Mouse (Mus musculus) forebrain, postnatal 0 days (tissue): ENCODE results near the gene Cacng7. TPM values are rescaled to one million over a fixed set of nuclear protein-coding genes. Genes with fewer than 3 reads are reported as not detected.

ENCODE experiments used
- ATAC-seq: fragments of 200-750 bp; cut with Nextera tagmentation; 2 replicates; pipeline ENCODE4 v1.8.0; 2017; ENCODE audit warnings: mild to moderate bottlenecking, moderate library complexity
- DNase-seq: peaks from one replicate; pipeline ENCODE4 v3.0.0-alpha.2; 2015
- H3K27ac ChIP-seq: fragments of 300-500 bp; sonication (generic); 2 replicates; pipeline ENCODE4 v1.5.1; 2014; ENCODE audit warnings: low read depth, mild to moderate bottlenecking, antibody characterized with exemption, low read length, moderate library complexity, mixed read lengths
- H3K27me3 ChIP-seq: fragments of 300-500 bp; sonication (generic); 2 replicates; pipeline ENCODE4 v1.6.1; 2014; ENCODE audit warnings: mild to moderate bottlenecking, low read length, mixed read lengths; ENCODE audit not compliant: insufficient read depth
- H3K36me3 ChIP-seq: fragments of 300-500 bp; sonication (generic); 2 replicates; pipeline ENCODE4 v1.6.1; 2014; ENCODE audit warnings: mild to moderate bottlenecking, moderate library complexity; ENCODE audit not compliant: insufficient read depth
- H3K4me1 ChIP-seq: fragments of 300-500 bp; sonication (generic); 2 replicates; pipeline ENCODE4 v1.6.1; 2014; ENCODE audit warnings: antibody characterized with exemption; ENCODE audit not compliant: insufficient read depth
- H3K4me2 ChIP-seq: fragments of 300-500 bp; sonication (generic); 2 replicates; pipeline ENCODE4 v1.6.1; 2014; ENCODE audit warnings: low read depth, mild to moderate bottlenecking, moderate library complexity
- H3K4me3 ChIP-seq: fragments of 300-500 bp; sonication (generic); 2 replicates; pipeline ENCODE4 v1.5.1; 2014; ENCODE audit warnings: low read depth, low read length, mixed read lengths
- H3K9ac ChIP-seq: fragments of 300-500 bp; sonication (generic); 2 replicates; pipeline ENCODE4 v1.6.1; 2014; ENCODE audit warnings: mild to moderate bottlenecking
- H3K9me3 ChIP-seq: fragments of 300-500 bp; sonication (generic); 2 replicates; pipeline ENCODE4 v1.6.1; 2016; ENCODE audit warnings: low read length
- CTCF ChIP-seq: sonication (generic); IDR thresholded peaks from 2 replicates; pipeline ENCODE4 v1.5.1; 2016; ENCODE audit warnings: antibody characterized with exemption, control low read depth, low read depth
- WGBS: fragments of 180-500 bp; shearing (Covaris S2); extraction: QIAGEN DNeasy Blood & Tissue Kit; methylation state at CpG from one replicate; pipeline ENCODE4 v1.1.7; 2014; 5-methylcytosine and 5-hydroxymethylcytosine counted together
- polyA plus RNA-seq: library from polyadenylated mRNA; unstranded; fragments of >200 nt; fragmentation: Nextera tagmentation; extraction: Ambion mirVana; gene quantifications from 2 replicates; pipeline ENCODE4 v1.2.1, GENCODE M21; 2015
- total RNA-seq: library from RNA; depleted of rRNA; stranded (reverse); fragments of >200 nt; gene quantifications from 2 replicates; pipeline ENCODE4 v1.2.3, GENCODE M21; 2014

Gene Cacng7
- total and polyA plus RNA-seq, 2 experiments from 2014 or later: 2.5 to 73.4 TPM

DNA sequence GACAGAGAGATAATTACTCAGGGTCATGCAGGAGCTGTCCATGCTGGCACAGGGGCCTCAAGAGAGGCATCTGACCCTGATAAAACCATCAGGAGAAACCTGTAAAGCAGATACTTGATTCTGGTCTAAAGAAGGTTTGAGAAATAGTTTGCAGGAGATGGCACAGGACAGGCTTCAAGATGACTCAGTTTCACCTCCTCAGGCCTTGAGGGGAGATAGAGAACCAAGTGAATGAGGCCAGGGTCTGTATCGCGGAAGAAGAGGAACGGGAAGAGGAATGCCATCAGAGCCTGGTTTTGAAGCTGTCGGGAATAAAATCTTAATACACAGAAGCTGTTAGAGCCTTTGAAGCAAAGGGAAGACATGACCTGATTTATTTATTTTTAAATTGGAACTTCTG is 15.1 kb upstream of the Cacng7 start:
- Histone ChIP-seq H3K9ac (no peak overlapping the region), H3K36me3 (peaks cover 27% of the 10 kb centered on the region), H3K27ac (no peak overlapping the region), H3K27me3 (no peaks in the 10 kb centered on the region), H3K9me3 (no peaks in the 10 kb centered on the region), H3K4me3 (no peak overlapping the region), H3K4me1 (no peaks in the 10 kb centered on the region), H3K4me2 (no peak overlapping the region)
- ATAC-seq: no peak
- no peak for DNase-seq
- TF ChIP-seq CTCF: no peak
- 50% methylated on average over 4 of the region's 4 CpGs for WGBS

DNA sequence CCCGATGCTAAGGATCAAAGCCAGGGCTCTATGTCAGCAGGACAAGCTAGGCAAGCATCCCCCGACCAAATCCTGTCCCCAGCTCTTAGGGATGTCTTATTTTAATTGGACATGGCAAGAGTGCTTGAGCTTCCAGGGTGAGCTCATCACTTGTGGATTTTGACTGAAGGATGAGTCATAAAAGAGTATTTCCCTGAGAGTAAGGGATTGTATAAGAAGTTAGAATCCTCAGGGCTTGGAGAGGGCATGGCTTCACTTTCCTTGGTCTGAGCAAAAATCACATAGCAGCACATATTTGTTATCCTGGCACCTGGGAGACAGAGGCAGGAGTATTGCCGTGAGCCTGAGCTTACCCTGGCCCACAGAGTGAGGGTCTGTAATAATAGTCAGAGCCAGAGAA is 11.9 kb upstream of the Cacng7 start:
- no peaks in the 10 kb centered on the region for H3K4me1 ChIP-seq
- ATAC-seq (no peak), DNase-seq (no peak)
- H3K27me3 ChIP-seq: no peaks in the 10 kb centered on the region
- H3K4me2 ChIP-seq: no peak overlapping the region
- no peak overlapping the region for H3K9ac ChIP-seq
- H3K36me3 ChIP-seq: peaks cover 39% of the 10 kb centered on the region
- TF ChIP-seq CTCF: no peak
- H3K4me3 ChIP-seq: no peak overlapping the region
- H3K9me3 ChIP-seq: no peaks in the 10 kb centered on the region
- H3K27ac ChIP-seq: no peak overlapping the region
- 67% methylated on average over 3 of the region's 3 CpGs for WGBS

DNA sequence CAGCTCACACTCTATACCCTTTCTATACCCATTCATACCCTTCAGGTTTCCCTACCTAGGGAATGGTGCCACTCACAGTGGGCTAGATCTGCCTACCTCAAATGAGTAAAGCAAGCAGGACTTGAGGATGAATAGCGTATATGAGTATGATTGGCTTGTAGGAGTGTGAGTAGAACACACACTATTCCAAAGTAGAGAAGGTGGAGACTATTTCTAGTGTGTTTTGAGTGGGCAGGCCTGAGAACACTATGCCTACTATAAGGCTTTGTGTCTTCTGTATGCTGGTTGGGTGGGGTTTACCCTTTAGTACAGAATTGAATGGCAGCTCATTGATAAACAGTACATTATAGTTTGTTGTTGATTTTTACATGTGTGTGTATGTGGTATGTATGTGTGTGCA is 8.9 kb upstream of the Cacng7 start:
- H3K27ac ChIP-seq: no peak overlapping the region
- ATAC-seq (no peak), DNase-seq (no peak)
- no peak overlapping the region for H3K4me3 ChIP-seq
- TF ChIP-seq CTCF: no peak
- no peak overlapping the region for H3K4me2 ChIP-seq
- H3K9ac ChIP-seq: no peak overlapping the region
- no peaks in the 10 kb centered on the region for H3K4me1 ChIP-seq
- H3K36me3 ChIP-seq: peaks cover 53% of the 10 kb centered on the region
- 90% methylated on average over 1 of the region's 1 CpGs for WGBS
- H3K9me3 ChIP-seq: no peaks in the 10 kb centered on the region
- H3K27me3 ChIP-seq: no peaks in the 10 kb centered on the region

DNA sequence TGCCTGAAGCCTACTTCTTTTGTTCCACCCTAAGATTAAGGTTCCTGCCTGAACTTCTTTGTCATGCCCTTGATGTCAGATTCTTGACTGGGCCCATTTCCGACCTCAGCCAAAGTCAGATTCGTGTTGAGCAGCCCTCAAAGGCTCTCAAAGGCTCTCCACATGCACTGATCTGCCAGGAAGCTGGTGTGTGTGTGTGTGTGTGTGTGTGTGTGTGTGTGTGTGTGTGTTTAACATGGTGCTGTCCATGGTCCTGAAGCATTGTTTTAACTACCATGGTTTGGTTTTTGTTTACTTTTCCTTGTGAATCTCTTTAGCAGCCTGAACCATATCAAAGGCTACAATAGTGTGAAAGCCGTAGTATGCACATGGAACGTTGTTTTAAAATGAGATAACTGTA is 4.8 kb upstream of the Cacng7 start:
- H3K36me3 ChIP-seq: peaks cover 34% of the 10 kb centered on the region
- no peak overlapping the region for H3K4me3 ChIP-seq
- no peak for ATAC-seq
- no peak overlapping the region for H3K9ac ChIP-seq
- no peak for TF ChIP-seq CTCF
- H3K9me3 ChIP-seq: no peaks in the 10 kb centered on the region
- no peak overlapping the region for H3K27ac ChIP-seq
- H3K4me2 ChIP-seq: no peak overlapping the region
- no peaks in the 10 kb centered on the region for H3K4me1 ChIP-seq
- DNase-seq: no peak
- 83% methylated on average over 4 of the region's 4 CpGs for WGBS
- no peaks in the 10 kb centered on the region for H3K27me3 ChIP-seq

DNA sequence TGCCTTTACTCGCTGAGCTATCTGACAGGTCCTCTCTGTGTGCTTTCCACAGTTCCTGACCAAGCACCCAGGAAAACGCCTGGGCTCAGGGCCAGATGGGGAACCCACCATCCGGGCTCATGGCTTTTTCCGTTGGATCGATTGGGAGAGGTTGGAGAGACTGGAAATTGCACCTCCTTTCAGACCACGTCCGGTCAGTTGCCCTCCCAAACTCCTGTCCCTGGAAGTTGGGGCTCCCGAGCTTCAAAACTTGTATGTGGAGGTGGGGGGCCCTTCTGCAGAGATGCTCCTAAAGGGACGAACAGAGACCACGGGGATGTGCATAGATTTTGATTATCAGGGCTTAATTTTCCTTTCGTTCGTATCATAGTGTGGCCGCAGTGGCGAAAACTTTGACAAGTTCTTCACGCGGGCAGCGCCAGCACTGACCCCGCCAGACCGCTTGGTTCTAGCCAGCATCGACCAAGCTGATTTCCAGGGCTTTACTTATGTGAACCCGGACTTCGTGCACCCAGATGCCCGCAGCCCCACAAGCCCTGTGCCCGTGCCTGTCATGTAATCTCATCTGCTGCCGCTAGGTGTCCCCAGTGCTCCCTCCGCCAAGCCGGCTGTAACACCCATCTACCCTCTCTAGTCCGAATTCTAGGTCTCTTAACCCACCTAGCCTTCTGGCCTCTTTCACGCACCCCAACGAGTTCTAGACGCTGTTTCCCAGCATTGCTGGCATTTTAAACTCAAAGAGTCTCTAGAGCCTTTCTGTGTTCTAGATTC is 2.8 kb upstream of the Cacng7 start:
- peak; percentile 97 for TF ChIP-seq CTCF
- Histone ChIP-seq H3K9me3 (no peaks in the 10 kb centered on the region), H3K36me3 (peaks cover 22% of the 10 kb centered on the region), H3K4me3 (no peak overlapping the region), H3K9ac (no peak overlapping the region), H3K4me2 (peak overlapping the region; percentile 26; the same call in 1 of the 2 replicates), H3K27ac (no peak overlapping the region), H3K27me3 (no peaks in the 10 kb centered on the region), H3K4me1 (0 out of 2 replicates have a peak, but pooled peaks cover 8% of the 10 kb centered on the region)
- peak; percentile 87 for DNase-seq
- ATAC-seq: peak; percentile 30; the same call in 1 of the 2 replicates
- WGBS: 21% methylated on average over 31 of the region's 31 CpGs

DNA sequence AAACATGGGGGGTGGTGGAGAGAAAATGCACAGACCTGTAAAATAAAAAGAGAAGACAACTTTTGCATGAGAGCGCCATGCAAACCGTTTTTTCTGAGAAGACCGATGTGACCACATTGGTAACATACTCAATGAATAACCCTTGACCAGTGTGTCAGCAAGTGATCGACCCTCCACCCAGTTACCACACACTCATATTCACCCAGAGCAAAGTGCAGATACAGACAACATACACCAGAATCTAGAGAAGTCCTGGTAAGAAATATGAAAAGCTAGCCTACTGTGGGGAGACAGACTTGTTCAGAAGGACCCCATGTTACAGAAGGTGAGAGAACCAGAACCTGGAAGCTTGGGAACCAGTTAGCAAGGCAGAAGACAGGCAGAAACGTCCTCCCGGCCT is 1.6 kb upstream of the Cacng7 start:
- ATAC-seq (no peak), DNase-seq (no peak)
- TF ChIP-seq CTCF: no peak
- 0 out of 2 replicates have a peak, but pooled peaks cover 8% of the 10 kb centered on the region for H3K4me1 ChIP-seq
- H3K27me3 ChIP-seq: no peaks in the 10 kb centered on the region
- WGBS: 50% methylated on average over 6 of the region's 6 CpGs
- peaks cover 17% of the 10 kb centered on the region for H3K36me3 ChIP-seq
- H3K27ac ChIP-seq: no peak overlapping the region
- H3K4me3 ChIP-seq: peak overlapping the region; percentile 82
- peak overlapping the region; percentile 86 for H3K4me2 ChIP-seq
- H3K9ac ChIP-seq: peak overlapping the region; percentile 87; the same call in 1 of the 2 replicates
- H3K9me3 ChIP-seq: no peaks in the 10 kb centered on the region

DNA sequence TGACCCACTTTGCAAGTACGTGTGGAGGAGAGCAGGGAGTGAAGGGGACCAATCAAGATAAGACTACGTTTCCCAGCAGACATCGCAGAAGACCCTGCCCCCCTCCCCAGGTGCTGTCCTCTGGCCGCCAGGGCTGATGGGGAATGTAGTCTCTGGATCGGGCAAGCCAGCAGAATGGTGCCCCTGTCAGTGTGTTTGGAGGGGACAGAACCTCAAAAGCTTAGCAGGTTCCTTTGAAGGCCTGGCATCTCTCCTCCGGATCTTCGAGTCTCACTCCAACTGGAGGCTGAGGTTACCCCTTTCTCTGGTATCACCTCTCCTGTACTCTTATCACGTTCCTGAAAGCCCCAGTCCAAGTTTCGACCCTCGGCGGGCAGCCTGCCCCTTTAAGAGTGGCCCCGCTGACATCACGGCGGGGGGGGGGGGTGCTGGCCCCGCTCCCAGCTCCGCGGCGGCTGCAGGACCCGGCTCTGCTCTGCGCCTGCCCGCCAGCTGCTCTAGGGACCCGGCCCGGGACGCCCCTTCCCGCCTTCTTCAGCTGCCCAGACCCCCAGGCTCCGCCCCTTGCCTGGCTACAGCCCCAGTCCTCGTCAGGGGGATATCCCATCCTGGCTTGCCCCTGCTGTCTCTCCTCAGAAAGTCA is 1.1 kb upstream of the Cacng7 start:
- H3K9me3 ChIP-seq: no peaks in the 10 kb centered on the region
- WGBS: under 1% methylated on average over 26 of the region's 27 CpGs
- H3K4me1 ChIP-seq: 0 out of 2 replicates have a peak, but pooled peaks cover 8% of the 10 kb centered on the region
- peak; percentile 90 for DNase-seq
- H3K36me3 ChIP-seq: peaks cover 17% of the 10 kb centered on the region
- TF ChIP-seq CTCF: peak; percentile 46
- peak overlapping the region; percentile 86 for H3K27ac ChIP-seq
- H3K27me3 ChIP-seq: no peaks in the 10 kb centered on the region
- peak; percentile 90 for ATAC-seq
- peak overlapping the region; percentile 86 for H3K4me2 ChIP-seq
- H3K4me3 ChIP-seq: peak overlapping the region; percentile 82
- peak overlapping the region; percentile 87 for H3K9ac ChIP-seq
